Mouse (Mus musculus) intestine, postnatal 0 days (tissue): Measurements from ENCODE around the gene Tbx2. TPM values are rescaled to one million over a fixed set of nuclear protein-coding genes. Genes with fewer than 3 reads are reported as not detected.
A peak's percentile ranks its signal among the peaks of the same experiment; 100 is the strongest.

ENCODE experiments used
- ATAC-seq: fragments of 200-750 bp; cut with Nextera tagmentation; 2 replicates; pipeline ENCODE4 v1.8.0; 2017; ENCODE audit warnings: mild to moderate bottlenecking, moderate TSS enrichment, moderate library complexity
- H3K27ac ChIP-seq: fragments of 300-500 bp; sonication (generic); 2 replicates; pipeline ENCODE4 v1.5.1; 2014; ENCODE audit warnings: mild to moderate bottlenecking, low read depth, low read length, moderate library complexity
- H3K27me3 ChIP-seq: fragments of 300-500 bp; sonication (generic); replicated peaks from 2 replicates; pipeline ENCODE4 v1.6.1; 2014; ENCODE audit warnings: low read length, mixed read lengths; ENCODE audit not compliant: control insufficient read depth, insufficient read depth
- H3K36me3 ChIP-seq: fragments of 300-500 bp; sonication (generic); 2 replicates; pipeline ENCODE4 v1.6.1; 2014; ENCODE audit warnings: mild to moderate bottlenecking, moderate library complexity; ENCODE audit not compliant: control insufficient read depth, insufficient read depth
- H3K4me1 ChIP-seq: fragments of 300-500 bp; sonication (generic); replicated peaks from 2 replicates; pipeline ENCODE4 v1.6.1; 2014; ENCODE audit warnings: antibody characterized with exemption, low read length, mixed read lengths; ENCODE audit not compliant: control insufficient read depth, insufficient read depth
- H3K4me2 ChIP-seq: fragments of 300-500 bp; sonication (generic); replicated peaks from 2 replicates; pipeline ENCODE4 v1.6.1; 2014; ENCODE audit warnings: low read depth, mild to moderate bottlenecking, moderate library complexity
- H3K4me3 ChIP-seq: fragments of 300-500 bp; sonication (generic); 2 replicates; pipeline ENCODE4 v1.5.1; 2014; ENCODE audit warnings: low read depth, low read length
- H3K9ac ChIP-seq: fragments of 300-500 bp; sonication (generic); 2 replicates; pipeline ENCODE4 v1.6.1; 2014; ENCODE audit warnings: mild to moderate bottlenecking, low read depth, low read length
- H3K9me3 ChIP-seq: fragments of 300-500 bp; sonication (generic); 2 replicates; pipeline ENCODE4 v1.6.1; 2016; ENCODE audit warnings: mixed run types; ENCODE audit not compliant: control insufficient read depth
- CTCF ChIP-seq: sonication (generic); IDR thresholded peaks from 2 replicates; pipeline ENCODE4 v1.5.1; 2016; ENCODE audit warnings: low read depth, mild to moderate bottlenecking, control low read depth, antibody characterized with exemption, moderate library complexity
- WGBS: fragments of 180-500 bp; shearing (Covaris S2); extraction: QIAGEN DNeasy Blood & Tissue Kit; methylation state at CpG from one replicate; pipeline ENCODE4 v1.1.7; 2014; 5-methylcytosine and 5-hydroxymethylcytosine counted together
- polyA plus RNA-seq: library from polyadenylated mRNA; unstranded; fragments of >200 nt; fragmentation: Nextera tagmentation; extraction: Ambion mirVana; gene quantifications from 2 replicates; pipeline ENCODE4 v1.2.1, GENCODE M21; 2015

The Tbx2 gene
- polyA plus RNA-seq, 1 experiment from 2014 or later, result 3.0 TPM

GRCm38 (mm10) chr11:85840803-85841145 lies 8.4 kb downstream of the Tbx2 start:
- peak overlapping the region; percentile 90 for H3K4me2 ChIP-seq
- no peak overlapping the region for H3K27ac ChIP-seq
- WGBS, result 34% methylated on average over 21 of the region's 21 CpGs
- H3K27me3 ChIP-seq, result peaks cover 81% of the 10 kb centered on the region
- peaks cover 6% of the 10 kb centered on the region; the same call in 1 of the 2 replicates for H3K36me3 ChIP-seq
- no peaks in the 10 kb centered on the region for H3K9me3 ChIP-seq
- 0 out of 2 replicates have a peak overlapping the region, but pooled peaks have one; percentile 4 for H3K9ac ChIP-seq
- H3K4me3 ChIP-seq, result peak overlapping the region; percentile 2; the same call in 1 of the 2 replicates
- H3K4me1 ChIP-seq, result peaks cover 10% of the 10 kb centered on the region
- no peak for ATAC-seq
- no peak for TF ChIP-seq CTCF

GRCm38 (mm10) chr11:85841211-85841681 lies 8.9 kb downstream of the Tbx2 start:
- peaks cover 76% of the 10 kb centered on the region for H3K27me3 ChIP-seq
- H3K4me3 ChIP-seq, result peak overlapping the region; percentile 33; the same call in 1 of the 2 replicates
- peak overlapping the region; percentile 91; the same call in 1 of the 2 replicates for H3K4me2 ChIP-seq
- 0 out of 2 replicates have a peak overlapping the region, but pooled peaks have one; percentile 4 for H3K9ac ChIP-seq
- H3K36me3 ChIP-seq, result peaks cover 6% of the 10 kb centered on the region; the same call in 1 of the 2 replicates
- no peak for ATAC-seq
- no peak overlapping the region for H3K27ac ChIP-seq
- no peaks in the 10 kb centered on the region for H3K9me3 ChIP-seq
- no peak; the same call in 1 of the 2 replicates for TF ChIP-seq CTCF
- WGBS, result 46% methylated on average over 8 of the region's 8 CpGs
- peaks cover 10% of the 10 kb centered on the region for H3K4me1 ChIP-seq

- H3K9ac ChIP-seq, result no peak overlapping the region
- 1% methylated on average over 32 of the region's 32 CpGs for WGBS
- H3K36me3 ChIP-seq, result peaks cover 6% of the 10 kb centered on the region; the same call in 1 of the 2 replicates
- no peak for ATAC-seq
- H3K9me3 ChIP-seq, result no peaks in the 10 kb centered on the region
- H3K27ac ChIP-seq, result no peak overlapping the region
- peak overlapping the region; percentile 91 for H3K4me2 ChIP-seq
- H3K4me1 ChIP-seq, result peaks cover 10% of the 10 kb centered on the region
- peaks cover 69% of the 10 kb centered on the region for H3K27me3 ChIP-seq
- H3K4me3 ChIP-seq, result peak overlapping the region; percentile 33
- TF ChIP-seq CTCF, result peak; percentile 85
Measured at GRCm38 (mm10) chr11:85841980-85842379, 9.6 kb downstream of the Tbx2 start.

GRCm38 (mm10) chr11:85842596-85843346 lies 10.4 kb downstream of the Tbx2 start:
- Histone ChIP-seq H3K36me3 (peaks cover 6% of the 10 kb centered on the region; the same call in 1 of the 2 replicates), H3K4me2 (peak overlapping the region; percentile 91), H3K9ac (0 out of 2 replicates have a peak overlapping the region, but pooled peaks have one; percentile 1), H3K27me3 (peaks cover 61% of the 10 kb centered on the region), H3K27ac (no peak overlapping the region), H3K9me3 (no peaks in the 10 kb centered on the region), H3K4me3 (peak overlapping the region; percentile 54), H3K4me1 (peaks cover 9% of the 10 kb centered on the region)
- no peak for TF ChIP-seq CTCF
- WGBS, result 12% methylated on average over 24 of the region's 24 CpGs
- peak; percentile 14; the same call in 1 of the 2 replicates for ATAC-seq

GRCm38 (mm10) chr11:85843347-85843692 lies 11.0 kb downstream of the Tbx2 start:
- Histone ChIP-seq H3K4me2 (peak overlapping the region; percentile 91), H3K36me3 (peaks cover under 1% of the 10 kb centered on the region; the same call in 1 of the 2 replicates), H3K9ac (0 out of 2 replicates have a peak overlapping the region, but pooled peaks have one; percentile 56), H3K27me3 (peaks cover 55% of the 10 kb centered on the region), H3K4me1 (peaks cover 8% of the 10 kb centered on the region), H3K27ac (no peak overlapping the region), H3K4me3 (peak overlapping the region; percentile 54), H3K9me3 (no peaks in the 10 kb centered on the region)
- TF ChIP-seq CTCF, result peak; percentile 93
- peak; percentile 56 for ATAC-seq
- 0% methylated on average over 18 of the region's 18 CpGs for WGBS

- H3K4me3 ChIP-seq, result peak overlapping the region; percentile 54
- no peaks in the 10 kb centered on the region for H3K9me3 ChIP-seq
- no peak overlapping the region for H3K27ac ChIP-seq
- peaks cover 46% of the 10 kb centered on the region for H3K27me3 ChIP-seq
- peaks cover 8% of the 10 kb centered on the region for H3K4me1 ChIP-seq
- H3K36me3 ChIP-seq, result no peaks in the 10 kb centered on the region
- WGBS, result 1% methylated on average over 54 of the region's 54 CpGs
- peak overlapping the region; percentile 91 for H3K4me2 ChIP-seq
- ATAC-seq, result peak; percentile 52
- peak overlapping the region; percentile 56 for H3K9ac ChIP-seq
- peak; percentile 98 for TF ChIP-seq CTCF
Measured at GRCm38 (mm10) chr11:85844144-85844965, 12.0 kb downstream of the Tbx2 start.
